Mouse (Mus musculus) olfactory bulb, adult 2 months (tissue): ENCODE measurements around the gene Pde10a. TPM values are rescaled to one million over a fixed set of nuclear protein-coding genes. Genes with fewer than 3 reads are reported as not detected.

Source experiments
- H3K27ac ChIP-seq: fragments of 200-500 bp; 2 replicates; pipeline ENCODE4 v1.5.1; 2012; ENCODE audit warnings: low read depth, low read length; ENCODE audit not compliant: insufficient read depth
- H3K4me1 ChIP-seq: fragments of 200-500 bp; 2 replicates; pipeline ENCODE4 v1.6.1; 2012; ENCODE audit warnings: low read length; ENCODE audit not compliant: control insufficient read depth, insufficient read depth
- H3K4me3 ChIP-seq: fragments of 200-500 bp; 2 replicates; pipeline ENCODE4 v1.5.1; 2012; ENCODE audit warnings: mild to moderate bottlenecking, low read depth, low read length, moderate library complexity; ENCODE audit not compliant: insufficient read depth
- CTCF ChIP-seq: fragments of 200-500 bp; IDR thresholded peaks from 2 replicates; pipeline ENCODE4 v1.5.1; 2012; ENCODE audit warnings: low read depth, mild to moderate bottlenecking, low read length, moderate library complexity; ENCODE audit not compliant: insufficient read depth
- POLR2A ChIP-seq: fragments of 200-500 bp; IDR thresholded peaks from 2 replicates; pipeline ENCODE4 v1.6.1; 2012; ENCODE audit warnings: mild to moderate bottlenecking, low read depth, low read length, moderate library complexity; ENCODE audit not compliant: insufficient read depth
- WGBS: fragments of 180-500 bp; shearing (Covaris S2); methylation state at CpG from one replicate; pipeline ENCODE4 v1.1.7; 2018; 5-methylcytosine and 5-hydroxymethylcytosine counted together
- polyA plus RNA-seq: library from polyadenylated mRNA; stranded (reverse); fragments of >200 nt; gene quantifications from 2 replicates; pipeline ENCODE4 v1.2.4, GENCODE M21; 2012; ENCODE audit warnings: low replicate concordance; ENCODE audit not compliant: missing spikeins, insufficient read depth, insufficient read length

Gene Pde10a
- polyA plus RNA-seq, 1 experiment, result not detected

DNA sequence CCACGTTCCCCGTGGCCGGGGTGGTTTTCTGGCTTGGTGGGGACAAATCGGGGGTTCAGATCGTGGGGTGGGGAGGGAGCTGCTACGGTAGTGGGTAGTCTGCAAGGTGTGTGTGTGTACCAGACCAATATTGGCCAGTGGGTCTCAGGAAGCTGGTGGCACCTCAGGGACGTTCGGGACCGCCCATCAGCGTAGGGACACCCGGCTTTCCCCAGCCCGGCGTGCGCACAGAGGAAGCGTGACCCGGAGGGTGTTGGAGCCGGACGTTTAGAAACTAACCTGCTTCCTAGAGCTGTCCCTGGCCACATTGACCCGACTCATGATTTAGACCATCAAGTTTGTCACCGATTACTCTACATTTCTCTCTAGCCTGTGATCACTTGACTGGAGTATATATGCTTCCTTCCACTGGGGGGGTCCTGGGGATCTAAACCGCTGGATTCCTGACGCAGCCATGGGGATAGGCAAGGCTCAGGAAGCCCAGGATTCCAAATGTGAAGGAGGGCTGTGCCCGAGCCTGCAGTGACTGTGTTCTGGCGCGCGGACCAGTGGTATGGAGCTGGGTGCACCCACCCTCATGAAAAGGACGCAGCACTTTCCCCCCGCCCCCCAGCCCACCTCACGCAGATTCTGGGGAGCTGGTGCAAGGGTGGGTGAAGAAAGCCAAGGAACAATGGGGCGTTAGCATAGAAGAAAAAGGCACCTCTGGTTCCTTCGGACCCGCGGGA lies 277.2 kb downstream of the Pde10a start:
- TF ChIP-seq POLR2A (no peak), CTCF (no peak)
- peak overlapping the region; percentile 70 for H3K4me3 ChIP-seq
- WGBS, result 2% methylated on average over 33 of the region's 33 CpGs
- H3K4me1 ChIP-seq, result peaks cover 30% of the 10 kb centered on the region
- no peak overlapping the region; the same call in 1 of the 2 replicates for H3K27ac ChIP-seq

GRCm38 (mm10) chr17:8802889-8803799 lies 278.0 kb downstream of the Pde10a start:
- TF ChIP-seq POLR2A (no peak), CTCF (no peak)
- H3K4me3 ChIP-seq, result peak overlapping the region; percentile 70
- H3K27ac ChIP-seq, result no peak overlapping the region
- WGBS, result 14% methylated on average over 27 of the region's 27 CpGs
- H3K4me1 ChIP-seq, result peaks cover 33% of the 10 kb centered on the region

DNA sequence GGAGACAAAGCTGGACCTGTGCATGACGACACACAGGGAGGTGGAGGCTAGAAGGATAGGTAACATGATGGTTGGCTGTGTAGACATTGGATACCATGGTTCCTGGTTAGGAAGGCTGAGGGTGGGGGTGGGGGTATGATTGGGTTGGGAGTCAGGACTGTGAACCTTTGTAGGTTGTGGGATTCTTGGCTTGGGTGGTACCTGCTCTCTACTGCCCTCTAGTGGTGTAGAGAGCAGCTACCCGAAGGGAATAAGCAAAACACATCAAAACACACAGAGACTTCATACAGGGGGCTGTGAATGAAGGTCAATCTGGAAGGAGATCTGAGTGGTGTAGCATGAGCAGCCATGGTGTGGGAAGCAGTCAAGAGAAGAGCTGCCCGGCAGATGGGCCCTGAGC lies 282.2 kb downstream of the Pde10a start:
- WGBS, result 56% methylated on average over 3 of the region's 3 CpGs
- Histone ChIP-seq H3K4me3 (no peak overlapping the region), H3K4me1 (peaks cover 29% of the 10 kb centered on the region), H3K27ac (no peak overlapping the region)
- TF ChIP-seq CTCF (no peak), POLR2A (no peak)

- WGBS, result 68% methylated on average over 6 of the region's 6 CpGs
- peaks cover 26% of the 10 kb centered on the region for H3K4me1 ChIP-seq
- H3K27ac ChIP-seq, result no peak overlapping the region
- H3K4me3 ChIP-seq, result no peak overlapping the region
- TF ChIP-seq POLR2A, result no peak
- TF ChIP-seq CTCF, result no peak
These were observed 284.6 kb downstream of the Pde10a start for GRCm38 (mm10) chr17:8809771-8810170.

DNA sequence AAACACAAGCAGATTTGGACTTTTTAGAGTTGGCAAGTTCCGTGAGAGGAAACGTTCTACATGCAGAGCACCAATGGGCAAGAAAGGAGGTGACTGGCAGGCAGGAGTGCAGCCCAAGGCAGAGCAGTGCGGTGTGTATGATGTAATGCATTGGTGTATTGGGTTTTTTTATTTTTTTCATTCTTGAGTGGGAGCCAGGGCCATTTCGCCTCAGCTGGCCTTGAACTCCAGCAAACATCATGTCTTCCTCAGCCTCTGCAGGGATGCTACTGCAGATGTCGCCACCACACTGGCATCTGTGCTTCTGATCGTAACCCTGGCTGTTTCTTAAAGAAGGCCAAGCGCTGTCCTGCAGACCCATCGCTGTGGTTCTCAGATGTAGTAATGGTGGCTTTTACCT lies 285.0 kb downstream of the Pde10a start:
- Histone ChIP-seq H3K4me1 (peaks cover 25% of the 10 kb centered on the region), H3K27ac (no peak overlapping the region), H3K4me3 (no peak overlapping the region)
- TF ChIP-seq POLR2A, result no peak
- TF ChIP-seq CTCF, result no peak
- 85% methylated on average over 8 of the region's 8 CpGs for WGBS

GRCm38 (mm10) chr17:8812228-8812865 lies 287.2 kb downstream of the Pde10a start:
- Histone ChIP-seq H3K4me1 (peaks cover 25% of the 10 kb centered on the region), H3K27ac (no peak overlapping the region), H3K4me3 (no peak overlapping the region)
- WGBS, result 55% methylated on average over 12 of the region's 12 CpGs
- TF ChIP-seq CTCF (no peak), POLR2A (no peak)

DNA sequence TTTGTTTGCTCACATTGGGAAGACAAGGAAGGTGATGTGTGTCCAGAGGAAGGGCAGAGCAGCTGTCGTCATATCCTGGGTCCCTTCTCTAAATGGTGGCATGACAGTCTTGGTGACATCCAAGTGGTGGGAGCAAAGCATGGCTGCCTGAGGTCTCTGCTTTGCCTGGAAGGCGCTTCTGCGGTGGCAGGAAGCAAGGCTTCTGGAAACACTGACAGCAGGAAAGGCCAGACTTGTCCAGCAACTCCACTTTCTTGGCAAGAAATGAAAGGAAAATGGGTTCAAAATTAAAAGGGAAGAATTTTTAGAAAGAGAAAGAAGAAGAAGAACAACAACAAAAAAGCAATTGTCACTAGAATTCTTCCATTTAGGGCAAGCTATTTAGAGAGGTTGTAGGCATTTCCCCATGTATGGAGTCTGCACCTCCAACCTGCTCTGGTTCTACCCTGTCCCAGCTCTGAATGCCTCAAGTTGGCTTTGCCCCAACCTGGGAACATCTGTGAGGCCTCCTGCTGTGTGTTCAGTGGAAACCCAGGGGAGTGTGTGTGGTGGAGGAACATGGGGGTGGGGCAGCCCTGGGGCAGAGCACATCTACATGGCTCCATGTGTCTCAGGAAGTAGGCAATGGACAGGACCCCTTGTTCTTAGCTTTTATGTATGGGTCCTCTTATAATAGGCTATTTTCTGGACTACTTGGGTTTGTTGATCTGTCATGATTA lies 288.8 kb downstream of the Pde10a start:
- no peak for TF ChIP-seq CTCF
- TF ChIP-seq POLR2A, result no peak
- H3K27ac ChIP-seq, result no peak overlapping the region
- peaks cover 15% of the 10 kb centered on the region for H3K4me1 ChIP-seq
- H3K4me3 ChIP-seq, result no peak overlapping the region
- 85% methylated on average over 3 of the region's 3 CpGs for WGBS

- Histone ChIP-seq H3K27ac (no peak overlapping the region), H3K4me1 (peaks cover 12% of the 10 kb centered on the region), H3K4me3 (no peak overlapping the region)
- WGBS, result 90% methylated on average over 3 of the region's 3 CpGs
- TF ChIP-seq CTCF (no peak), POLR2A (no peak)
These were observed 290.2 kb downstream of the Pde10a start for GRCm38 (mm10) chr17:8815376-8815775.
